ENCODE assay signal across 15 mouse cellular contexts in genomic region chr19:30097039-30097438, GRCm38 (mm10).
DNase-seq lines count a peak whose midpoint lies in the region; ATAC-seq and TF ChIP-seq lines count a peak whose summit lies in the region.
"Had no signal": no experiment of that assay in that cellular context is flagged by ENCODE, and none has a peak within 500 bp of the region (broad histone marks: within the 10 kb centered on the region; RNA-seq: fewer than 3 reads in every experiment).

No protein-coding gene starts in this region.

- TF ChIP-seq POLR2A in ES-Bruce4 (IDR thresholded peaks at IDR 0.05; ENCODE audit: insufficient read depth, low read length), result no peak

- WGBS in forebrain, embryonic 12.5 days, result 48% methylated on average over 4 of the region's 4 CpGs
- 81% methylated on average over 4 of the region's 4 CpGs for WGBS in limb, embryonic 10.5 days

- H3K9me3 ChIP-seq in ES-Bruce4 (replicated peaks; ENCODE audit: control insufficient read depth, insufficient read depth, low read length, poor library complexity, severe bottlenecking), result no peaks in the 10 kb centered on the region
- H3K9me3 ChIP-seq in forebrain, embryonic 12.5 days, result peaks cover 5% of the 10 kb centered on the region; the same call in 1 of the 2 replicates
- no peaks in the 10 kb centered on the region; the same call in none of the 2 replicates for H3K9me3 ChIP-seq in limb, embryonic 10.5 days (replicated peaks)
- H3K9me3 ChIP-seq: G1E; lung, embryonic 15.5 days had no signal

- H3K27ac ChIP-seq in ES-Bruce4 (ENCODE audit: insufficient read depth, low read length), result 0 out of 2 replicates have a peak overlapping the region, but pooled peaks have one; percentile 25
- H3K27ac ChIP-seq in forebrain, embryonic 12.5 days, result peak overlapping the region; percentile 53; the same call in 1 of the 2 replicates
- 0 out of 2 replicates have a peak overlapping the region, but pooled peaks have one; percentile 4 for H3K27ac ChIP-seq in limb, embryonic 10.5 days
- H3K27ac ChIP-seq: lung, embryonic 15.5 days had no signal

- intact Hi-C loops in heart, postnatal 25 days (cut with DNase I), result no loop called here

- peak; percentile 45 for DNase-seq in heart, adult 11 months
- DNase-seq in heart, postnatal 25 days (ENCODE audit: low spot score), result no peak
- no peak for DNase-seq in limb, embryonic 10.5 days (ENCODE audit: low spot score)
- no peak for DNase-seq in cerebellum, adult 9-11 months
- no peak for DNase-seq in liver
- DNase-seq in urinary bladder, adult 2 months (ENCODE audit: low spot score), result no peak
- DNase-seq: cerebellum, adult 2 months; heart, postnatal 4 days; right cerebral cortex, postnatal 14 days; thymus, adult 18-20 months had no signal

- H3K27me3 ChIP-seq in ES-Bruce4 (ENCODE audit: control insufficient read depth, insufficient read depth, low read length, poor library complexity, severe bottlenecking), result no peaks in the 10 kb centered on the region
- no peaks in the 10 kb centered on the region for H3K27me3 ChIP-seq in forebrain, embryonic 12.5 days
- H3K27me3 ChIP-seq in limb, embryonic 10.5 days (ENCODE audit: low read depth, poor library complexity, severe bottlenecking), result no peaks in the 10 kb centered on the region
- H3K27me3 ChIP-seq: embryonic facial prominence, embryonic 15.5 days; lung, embryonic 15.5 days had no signal

- no peak overlapping the region for H3K4me3 ChIP-seq in ES-Bruce4 (ENCODE audit: low read depth, low read length)
- H3K4me3 ChIP-seq in forebrain, embryonic 12.5 days (replicated peaks), result no peak overlapping the region
- no peak overlapping the region for H3K4me3 ChIP-seq in limb, embryonic 10.5 days
- H3K4me3 ChIP-seq: embryonic facial prominence, embryonic 15.5 days; lung, embryonic 15.5 days had no signal

- no peak for TF ChIP-seq EP300 in ES-Bruce4 (IDR thresholded peaks at IDR 0.05; ENCODE audit: insufficient read depth, low read depth, low read length)

- no peak for TF ChIP-seq CTCF in ES-Bruce4 (IDR thresholded peaks at IDR 0.05; ENCODE audit: low read depth, low read length)

- H3K4me1 ChIP-seq in ES-Bruce4 (ENCODE audit: control insufficient read depth, insufficient read depth, low read length), result no peaks in the 10 kb centered on the region
- peaks cover 9% of the 10 kb centered on the region for H3K4me1 ChIP-seq in forebrain, embryonic 12.5 days
- H3K4me1 ChIP-seq in limb, embryonic 10.5 days, result peaks cover 23% of the 10 kb centered on the region
- H3K4me1 ChIP-seq: lung, embryonic 15.5 days had no signal

- peak; percentile 37; the same call in 1 of the 2 replicates for ATAC-seq in forebrain, embryonic 12.5 days (ENCODE audit: low FRiP score)

- no peak overlapping the region for H3K9ac ChIP-seq in ES-Bruce4 (ENCODE audit: low read depth, poor library complexity, severe bottlenecking)
- H3K9ac ChIP-seq in forebrain, embryonic 12.5 days, result no peak overlapping the region
- H3K9ac ChIP-seq: embryonic facial prominence, embryonic 15.5 days; lung, embryonic 15.5 days had no signal

- H3K4me2 ChIP-seq in forebrain, embryonic 12.5 days, result no peak overlapping the region
- H3K4me2 ChIP-seq: embryonic facial prominence, embryonic 15.5 days; lung, embryonic 15.5 days had no signal

- peaks cover 49% of the 10 kb centered on the region for H3K36me3 ChIP-seq in ES-Bruce4 (ENCODE audit: control insufficient read depth, insufficient read depth, low read length, poor library complexity, severe bottlenecking)
- peaks cover 87% of the 10 kb centered on the region for H3K36me3 ChIP-seq in forebrain, embryonic 12.5 days (replicated peaks)
- peaks cover 94% of the 10 kb centered on the region for H3K36me3 ChIP-seq in limb, embryonic 10.5 days
